Mouse (Mus musculus): ENCODE measurements at regions not wholly inside any gene's neighbourhood (a gene's known extent, or its start where the extent isn't known, plus 50 kb on each side); places are given as distances from the start of the nearest gene placed in this dataset.

GRCm38 (mm10) chr1:138011581-138011980 is 163.9 kb downstream of the Ptprc start:
- H3K27ac ChIP-seq, result no peak overlapping the region
- no peaks in the 10 kb centered on the region for H3K27me3 ChIP-seq
- H3K4me1 ChIP-seq, result no peaks in the 10 kb centered on the region
- H3K9me3 ChIP-seq, result no peaks in the 10 kb centered on the region
- no peaks in the 10 kb centered on the region for H3K36me3 ChIP-seq (replicated peaks)
- 94% methylated on average over 1 of the region's 1 CpGs for WGBS
- ATAC-seq (ENCODE audit: low FRiP score), result no peak
- H3K4me3 ChIP-seq (replicated peaks), result no peak overlapping the region
- H3K9ac ChIP-seq, result no peak overlapping the region
- no peak overlapping the region for H3K4me2 ChIP-seq

GRCm38 (mm10) chr1:138010910-138011477 is 164.5 kb downstream of the Ptprc start:
- WGBS, result 64% methylated on average over 7 of the region's 7 CpGs
- Histone ChIP-seq H3K4me1 (no peaks in the 10 kb centered on the region), H3K27ac (no peak overlapping the region), H3K4me2 (no peak overlapping the region), H3K4me3 (replicated peaks) (no peak overlapping the region), H3K9ac (no peak overlapping the region), H3K36me3 (replicated peaks) (no peaks in the 10 kb centered on the region), H3K9me3 (no peaks in the 10 kb centered on the region), H3K27me3 (no peaks in the 10 kb centered on the region)
- ATAC-seq (ENCODE audit: low FRiP score), result no peak

GRCm38 (mm10) chr1:138006811-138007210 is 168.7 kb downstream of the Ptprc start:
- Histone ChIP-seq H3K4me3 (replicated peaks) (no peak overlapping the region), H3K4me2 (no peak overlapping the region), H3K27me3 (no peaks in the 10 kb centered on the region), H3K4me1 (no peaks in the 10 kb centered on the region), H3K36me3 (replicated peaks) (no peaks in the 10 kb centered on the region), H3K27ac (no peak overlapping the region), H3K9ac (no peak overlapping the region), H3K9me3 (no peaks in the 10 kb centered on the region)
- no peak for ATAC-seq (ENCODE audit: low FRiP score)
- WGBS, result 64% methylated on average over 1 of the region's 1 CpGs

- WGBS, result 64% methylated on average over 2 of the region's 2 CpGs
- ATAC-seq (ENCODE audit: low FRiP score), result no peak
- Histone ChIP-seq H3K27me3 (no peaks in the 10 kb centered on the region), H3K4me2 (no peak overlapping the region), H3K4me1 (no peaks in the 10 kb centered on the region), H3K9me3 (no peaks in the 10 kb centered on the region), H3K27ac (no peak overlapping the region), H3K9ac (no peak overlapping the region), H3K36me3 (replicated peaks) (no peaks in the 10 kb centered on the region), H3K4me3 (replicated peaks) (no peak overlapping the region)
Measured at GRCm38 (mm10) chr1:138004319-138004718, 171.2 kb downstream of the Ptprc start.

DNA sequence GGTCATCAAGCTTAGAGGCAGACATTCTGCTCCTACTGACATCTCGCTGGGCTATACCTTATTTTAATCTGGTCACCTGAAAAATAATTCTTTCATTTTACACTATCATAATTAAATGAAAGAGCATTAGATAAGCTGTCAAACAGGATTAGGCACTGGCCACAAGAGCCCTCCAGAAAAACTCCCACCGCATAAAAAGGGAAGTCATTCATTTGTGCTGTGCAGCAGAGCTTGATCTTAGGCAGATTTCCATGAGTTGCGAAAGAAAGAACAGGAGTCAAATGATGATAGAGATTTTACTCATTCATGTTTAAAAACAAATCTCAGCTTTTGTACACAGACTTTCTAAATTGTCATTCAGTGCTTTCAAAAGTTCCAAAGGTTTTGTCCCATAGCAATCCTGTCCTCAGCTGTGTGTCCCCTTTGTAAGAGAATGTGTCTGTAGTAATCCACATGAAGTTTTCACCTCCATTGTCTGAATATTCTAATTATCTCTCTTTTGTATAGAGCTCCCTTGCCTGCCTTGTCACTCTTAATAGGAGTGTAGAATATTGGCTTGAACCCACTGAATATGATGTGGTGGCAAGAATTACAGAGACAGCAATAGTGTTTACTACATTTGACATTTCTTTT is 176.1 kb downstream of the Ptprc start:
- no peaks in the 10 kb centered on the region for H3K27me3 ChIP-seq
- H3K27ac ChIP-seq, result no peak overlapping the region
- WGBS, result 56% methylated on average over 3 of the region's 3 CpGs
- H3K36me3 ChIP-seq (replicated peaks), result no peaks in the 10 kb centered on the region
- no peaks in the 10 kb centered on the region for H3K9me3 ChIP-seq
- H3K4me1 ChIP-seq, result no peaks in the 10 kb centered on the region; the same call in 1 of the 2 replicates
- no peak for ATAC-seq (ENCODE audit: low FRiP score)
- H3K9ac ChIP-seq, result no peak overlapping the region
- H3K4me3 ChIP-seq (replicated peaks), result no peak overlapping the region
- H3K4me2 ChIP-seq, result no peak overlapping the region

DNA sequence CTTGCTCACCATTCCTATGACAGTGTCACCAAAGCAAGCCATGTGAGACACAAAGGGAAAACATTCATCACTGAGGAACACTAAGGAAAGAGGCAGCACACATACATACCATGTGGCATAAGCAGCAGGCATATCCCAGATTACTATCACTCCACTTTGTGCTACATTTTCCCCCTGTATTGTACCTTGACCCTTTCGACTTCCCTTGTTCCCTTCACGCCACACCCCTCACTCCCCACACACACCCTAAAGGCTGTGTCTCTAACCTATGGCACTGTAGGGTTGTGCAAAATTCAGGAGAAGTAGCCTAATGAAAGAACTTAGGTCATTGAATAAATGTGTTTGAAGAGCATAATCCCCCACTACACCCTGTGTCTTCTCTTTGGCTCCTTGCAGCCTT is 179.5 kb downstream of the Ptprc start:
- H3K36me3 ChIP-seq (replicated peaks), result no peaks in the 10 kb centered on the region
- ATAC-seq (ENCODE audit: low FRiP score), result no peak
- H3K9me3 ChIP-seq, result no peaks in the 10 kb centered on the region
- no peak overlapping the region for H3K4me3 ChIP-seq (replicated peaks)
- no peak overlapping the region for H3K9ac ChIP-seq
- H3K4me2 ChIP-seq, result no peak overlapping the region
- H3K27me3 ChIP-seq, result no peaks in the 10 kb centered on the region
- WGBS, result 78% methylated on average over 2 of the region's 2 CpGs
- H3K4me1 ChIP-seq, result no peaks in the 10 kb centered on the region; the same call in 1 of the 2 replicates
- no peak overlapping the region for H3K27ac ChIP-seq

- Histone ChIP-seq H3K9ac (no peak overlapping the region), H3K4me3 (replicated peaks) (no peak overlapping the region), H3K9me3 (no peaks in the 10 kb centered on the region), H3K27me3 (no peaks in the 10 kb centered on the region), H3K4me2 (no peak overlapping the region), H3K27ac (no peak overlapping the region), H3K36me3 (replicated peaks) (no peaks in the 10 kb centered on the region), H3K4me1 (no peaks in the 10 kb centered on the region)
- WGBS, result 89% methylated on average over 1 of the region's 1 CpGs
- ATAC-seq (ENCODE audit: low FRiP score), result no peak
Measured at GRCm38 (mm10) chr1:137991936-137992335, 183.6 kb downstream of the Ptprc start.

- Histone ChIP-seq H3K4me2 (no peak overlapping the region), H3K9ac (no peak overlapping the region), H3K4me1 (no peaks in the 10 kb centered on the region), H3K4me3 (replicated peaks) (no peak overlapping the region), H3K27me3 (no peaks in the 10 kb centered on the region), H3K9me3 (no peaks in the 10 kb centered on the region), H3K27ac (no peak overlapping the region), H3K36me3 (replicated peaks) (no peaks in the 10 kb centered on the region)
- 93% methylated on average over 5 of the region's 5 CpGs for WGBS
- no peak for ATAC-seq (ENCODE audit: low FRiP score)
Measured at GRCm38 (mm10) chr1:137991412-137991811, 184.1 kb downstream of the Ptprc start.

DNA sequence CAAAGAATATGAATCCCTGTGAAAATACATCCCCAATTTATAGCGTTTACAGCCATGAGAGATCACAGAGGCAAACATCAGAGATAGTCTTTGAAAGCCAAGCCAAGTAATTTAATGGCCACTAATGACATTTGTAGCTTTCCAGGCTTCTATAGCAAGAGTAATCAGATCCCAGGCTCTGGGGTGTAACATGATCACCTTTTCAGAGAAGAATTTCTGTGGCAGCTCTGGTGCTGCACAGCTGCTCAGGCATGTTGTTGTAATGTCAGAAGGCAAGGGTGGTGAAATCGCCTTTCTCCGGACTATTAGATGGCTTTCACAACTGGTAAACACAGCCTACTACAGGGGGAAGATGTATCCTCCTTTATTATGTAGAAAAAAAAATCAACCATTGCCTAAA is 202.1 kb downstream of the Ptprc start:
- no peak for ATAC-seq (ENCODE audit: low FRiP score)
- H3K4me3 ChIP-seq (replicated peaks), result no peak overlapping the region
- WGBS, result 70% methylated on average over 3 of the region's 3 CpGs
- H3K9ac ChIP-seq, result no peak overlapping the region
- no peaks in the 10 kb centered on the region for H3K9me3 ChIP-seq
- no peak overlapping the region for H3K4me2 ChIP-seq
- H3K36me3 ChIP-seq (replicated peaks), result no peaks in the 10 kb centered on the region
- no peaks in the 10 kb centered on the region for H3K27me3 ChIP-seq
- no peaks in the 10 kb centered on the region for H3K4me1 ChIP-seq
- no peak overlapping the region; the same call in 1 of the 2 replicates for H3K27ac ChIP-seq

DNA sequence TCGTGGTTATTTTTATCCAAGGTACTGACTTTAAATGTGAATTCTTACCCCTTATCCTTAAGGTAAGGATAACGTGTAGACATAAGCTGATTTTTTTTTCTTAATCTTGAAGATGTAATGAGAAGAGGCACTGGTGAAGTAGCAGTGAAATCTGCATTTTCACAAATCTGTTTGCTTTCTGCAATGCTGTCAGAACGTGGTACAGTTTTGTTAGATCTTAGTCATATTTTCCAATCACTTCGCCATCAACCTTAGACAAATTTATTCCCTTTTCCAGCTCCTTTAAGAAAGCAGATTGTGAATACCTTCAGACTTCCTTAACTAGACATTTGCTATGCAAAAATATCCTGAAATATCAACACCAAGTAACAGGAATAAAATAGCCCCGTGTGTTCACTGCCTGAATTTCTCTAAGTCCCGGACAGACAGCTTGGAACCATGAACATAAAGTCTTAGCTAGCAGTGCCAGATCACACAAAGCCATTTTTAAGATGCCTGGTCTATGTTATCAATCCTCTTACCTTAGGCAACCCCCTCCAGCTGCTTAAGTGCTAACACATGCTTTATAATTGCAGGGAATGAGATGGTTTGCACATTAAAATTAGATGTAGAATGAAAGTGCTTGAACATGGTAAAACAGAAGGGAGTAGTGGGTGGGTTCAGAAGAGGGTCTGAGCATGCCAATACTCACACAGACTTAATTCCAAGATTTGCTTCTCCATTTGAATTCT is 202.7 kb downstream of the Ptprc start:
- Histone ChIP-seq H3K4me2 (no peak overlapping the region), H3K27ac (peak overlapping the region; percentile 19; the same call in 1 of the 2 replicates), H3K36me3 (replicated peaks) (no peaks in the 10 kb centered on the region), H3K4me1 (no peaks in the 10 kb centered on the region), H3K9ac (no peak overlapping the region), H3K9me3 (no peaks in the 10 kb centered on the region), H3K4me3 (replicated peaks) (no peak overlapping the region), H3K27me3 (no peaks in the 10 kb centered on the region)
- 87% methylated on average over 6 of the region's 6 CpGs for whole genome bisulfite sequencing
- ATAC-seq (ENCODE audit: low FRiP score), result no peak

- H3K36me3 ChIP-seq (replicated peaks), result peaks cover 20% of the 10 kb centered on the region
- H3K27ac ChIP-seq, result peak overlapping the region; percentile 59
- H3K9ac ChIP-seq, result no peak overlapping the region
- no peak overlapping the region for H3K4me3 ChIP-seq (replicated peaks)
- peaks cover 5% of the 10 kb centered on the region for H3K4me1 ChIP-seq
- no peak overlapping the region for H3K4me2 ChIP-seq
- no peak; the same call in 1 of the 2 replicates for ATAC-seq (ENCODE audit: low FRiP score)
- H3K27me3 ChIP-seq, result no peaks in the 10 kb centered on the region
- WGBS, result 60% methylated on average over 16 of the region's 16 CpGs
- H3K9me3 ChIP-seq, result no peaks in the 10 kb centered on the region
Measured at GRCm38 (mm10) chr1:137966151-137966836, 209.2 kb downstream of the Ptprc start.

GRCm38 (mm10) chr1:137963656-137964055 is 211.9 kb downstream of the Ptprc start:
- 81% methylated on average over 6 of the region's 6 CpGs for WGBS
- H3K4me1 ChIP-seq, result peaks cover 5% of the 10 kb centered on the region
- H3K9ac ChIP-seq, result no peak overlapping the region
- no peak overlapping the region for H3K27ac ChIP-seq
- no peak overlapping the region for H3K4me2 ChIP-seq
- no peak for ATAC-seq (ENCODE audit: low FRiP score)
- no peak overlapping the region for H3K4me3 ChIP-seq (replicated peaks)
- H3K9me3 ChIP-seq, result no peaks in the 10 kb centered on the region
- no peaks in the 10 kb centered on the region for H3K27me3 ChIP-seq
- H3K36me3 ChIP-seq (replicated peaks), result peaks cover 26% of the 10 kb centered on the region
